Mouse (Mus musculus): Measurements from ENCODE around the gene Faim.

DNA sequence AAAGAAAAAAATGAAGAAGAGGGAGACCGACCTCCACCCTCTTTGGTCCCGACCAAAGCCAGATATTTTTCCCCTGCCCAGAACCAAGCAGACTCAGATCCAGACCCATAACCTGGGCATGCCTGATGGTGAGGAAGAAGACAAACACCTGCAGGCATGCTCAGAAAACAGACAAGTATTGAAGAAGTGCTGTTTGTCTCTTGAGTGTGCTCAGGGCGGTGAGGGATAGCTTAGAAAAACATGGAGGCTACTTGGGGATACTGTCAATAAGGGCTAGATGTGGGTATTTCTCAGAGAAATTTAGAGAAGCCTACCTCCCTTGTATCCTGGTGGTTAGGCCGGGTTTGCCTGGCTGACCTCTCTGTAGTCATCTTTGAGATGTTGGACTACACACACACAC lies 32.9 kb upstream of the Faim start:
- TF ChIP-seq CTCF (IDR thresholded peaks at IDR 0.05; ENCODE audit: low read depth) (no peak), EP300 (optimal IDR thresholded peaks at IDR 0.05) (no peak)

All from stomach, postnatal 0 days (tissue).